Mouse (Mus musculus): Measurements from ENCODE around the gene Atp6v0e. TPM values are rescaled to one million over a fixed set of nuclear protein-coding genes. Genes with fewer than 3 reads are reported as not detected.

The Atp6v0e gene
- polyA plus RNA-seq, 1 experiment: 194 TPM

DNA sequence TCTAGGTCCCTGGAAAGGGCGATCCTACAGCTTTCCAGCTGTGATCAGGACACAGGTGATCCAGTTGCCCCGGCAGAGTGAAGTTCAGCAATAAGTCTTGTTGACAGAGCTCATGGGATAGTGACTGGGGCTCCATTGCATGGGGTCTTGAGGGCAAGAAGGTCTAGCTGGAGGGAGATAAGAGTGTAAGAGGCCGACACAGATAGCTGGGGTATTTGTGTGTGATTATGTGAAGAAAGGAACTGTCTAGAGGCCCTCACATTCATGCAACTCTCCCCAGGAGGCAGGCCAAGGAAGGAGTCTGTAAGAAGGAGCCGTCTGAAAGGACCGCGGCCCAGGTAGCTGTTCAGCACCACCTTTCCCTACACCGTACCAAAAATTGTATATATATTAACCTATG, 44.0 kb downstream of the Atp6v0e start:
- no peak for DNase-seq (ENCODE audit: low read depth, low spot score)
- 60% methylated on average over 7 of the region's 7 CpGs for WGBS

GRCm38 (mm10) chr17:26708499-26708898, 45.5 kb downstream of the Atp6v0e start:
- DNase-seq (ENCODE audit: low read depth, low spot score): no peak

DNA sequence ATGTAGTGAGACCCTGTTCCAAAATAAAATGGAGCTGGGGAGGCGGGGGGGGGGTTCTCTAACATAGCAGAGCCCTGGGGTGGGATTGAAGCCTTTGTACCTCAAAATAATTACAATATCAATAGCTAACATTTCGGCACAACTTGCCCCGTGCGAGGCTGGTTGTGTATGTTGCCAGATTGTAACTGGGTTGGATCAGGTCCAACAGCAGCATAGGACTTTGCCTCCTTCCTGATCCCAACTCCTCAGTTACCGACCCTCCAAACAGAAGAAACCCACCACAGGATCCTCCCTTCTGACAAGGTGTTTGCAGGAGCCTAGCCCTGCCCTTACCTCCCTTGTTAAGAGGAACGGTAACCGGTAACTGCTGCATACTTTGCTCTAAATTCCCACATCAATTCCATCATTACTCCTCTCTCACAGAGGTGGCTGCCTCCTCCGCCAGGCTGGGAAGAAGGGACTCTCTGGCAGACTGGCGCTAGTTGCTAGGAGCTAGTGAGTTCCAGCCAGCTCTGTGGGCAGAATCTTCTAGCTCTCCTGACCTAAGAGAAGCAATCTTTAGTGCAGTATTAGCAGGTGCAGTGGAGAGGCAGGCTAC, 46.1 kb downstream of the Atp6v0e start:
- WGBS: 35% methylated on average over 9 of the region's 9 CpGs
- no peak for DNase-seq (ENCODE audit: low read depth, low spot score)

DNA sequence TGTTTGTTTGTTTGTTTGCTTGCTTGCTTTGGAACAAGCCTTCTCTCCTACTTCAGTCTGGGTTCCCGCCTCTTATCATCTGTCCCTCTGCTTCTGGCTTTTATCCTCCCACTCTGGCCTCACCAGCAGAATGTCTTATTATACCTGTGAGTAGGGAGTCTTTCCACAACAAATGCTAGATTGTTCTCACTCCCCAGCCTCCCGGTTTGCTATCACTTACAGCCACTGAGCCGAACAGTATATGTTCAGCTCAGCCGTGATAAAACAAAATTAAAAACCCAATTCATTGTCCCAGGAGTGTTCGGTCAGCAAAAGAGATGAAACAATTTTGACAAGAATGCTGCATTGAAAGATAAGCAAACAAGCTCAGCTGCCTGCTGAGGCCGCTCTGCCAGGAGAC, 47.0 kb downstream of the Atp6v0e start:
- WGBS: 50% methylated on average over 6 of the region's 6 CpGs
- no peak for DNase-seq (ENCODE audit: low read depth, low spot score)

GRCm38 (mm10) chr17:26715271-26715758, 52.3 kb downstream of the Atp6v0e start, which contains the start of gene Crebrf:
Gene Crebrf, plus strand, starts transcription at chr17:26715650.
- DNase-seq (ENCODE audit: low read depth, low spot score): peak; percentile 90
- under 1% methylated on average over 41 of the region's 41 CpGs for WGBS

- under 1% methylated on average over 66 of the region's 75 CpGs for WGBS
- peak; percentile 82 for DNase-seq (ENCODE audit: low read depth, low spot score)
Measured at GRCm38 (mm10) chr17:26715916-26716717, 53.1 kb downstream of the Atp6v0e start.

GRCm38 (mm10) chr17:26717868-26718267, 54.8 kb downstream of the Atp6v0e start:
- no peak for DNase-seq (ENCODE audit: low read depth, low spot score)
- WGBS: 69% methylated on average over 2 of the region's 2 CpGs

- DNase-seq (ENCODE audit: low read depth, low spot score): no peak
Measured at GRCm38 (mm10) chr17:26719405-26719804, 56.4 kb downstream of the Atp6v0e start.

GRCm38 (mm10) chr17:26721802-26722201, 58.8 kb downstream of the Atp6v0e start:
- DNase-seq (ENCODE audit: low read depth, low spot score): no peak
- 72% methylated on average over 2 of the region's 2 CpGs for WGBS

- WGBS: 11% methylated on average over 1 of the region's 1 CpGs
- no peak for DNase-seq (ENCODE audit: low read depth, low spot score)
Measured at GRCm38 (mm10) chr17:26724790-26725189, 61.8 kb downstream of the Atp6v0e start.

DNA sequence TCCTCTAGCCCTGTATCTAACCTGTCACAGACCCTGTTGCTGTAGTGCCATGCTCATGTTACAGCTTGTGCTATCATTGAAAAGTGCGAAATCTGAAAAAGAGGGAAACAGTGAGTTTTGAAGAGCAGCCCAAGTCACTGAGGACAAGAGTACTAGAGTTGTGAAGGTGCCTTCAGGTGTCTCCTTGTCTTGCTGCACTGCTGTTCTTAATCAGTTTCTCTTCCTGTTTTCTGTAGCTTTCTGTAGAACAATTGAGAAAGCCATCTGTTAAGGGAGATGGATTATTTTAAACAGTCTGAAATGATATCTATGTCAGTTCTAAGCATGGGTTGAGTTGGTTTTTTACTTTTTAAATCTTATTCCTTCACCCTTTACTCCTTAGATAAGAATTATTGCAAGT, 63.6 kb downstream of the Atp6v0e start:
- WGBS: 95% methylated on average over 1 of the region's 1 CpGs
- DNase-seq (ENCODE audit: low read depth, low spot score): no peak

DNA sequence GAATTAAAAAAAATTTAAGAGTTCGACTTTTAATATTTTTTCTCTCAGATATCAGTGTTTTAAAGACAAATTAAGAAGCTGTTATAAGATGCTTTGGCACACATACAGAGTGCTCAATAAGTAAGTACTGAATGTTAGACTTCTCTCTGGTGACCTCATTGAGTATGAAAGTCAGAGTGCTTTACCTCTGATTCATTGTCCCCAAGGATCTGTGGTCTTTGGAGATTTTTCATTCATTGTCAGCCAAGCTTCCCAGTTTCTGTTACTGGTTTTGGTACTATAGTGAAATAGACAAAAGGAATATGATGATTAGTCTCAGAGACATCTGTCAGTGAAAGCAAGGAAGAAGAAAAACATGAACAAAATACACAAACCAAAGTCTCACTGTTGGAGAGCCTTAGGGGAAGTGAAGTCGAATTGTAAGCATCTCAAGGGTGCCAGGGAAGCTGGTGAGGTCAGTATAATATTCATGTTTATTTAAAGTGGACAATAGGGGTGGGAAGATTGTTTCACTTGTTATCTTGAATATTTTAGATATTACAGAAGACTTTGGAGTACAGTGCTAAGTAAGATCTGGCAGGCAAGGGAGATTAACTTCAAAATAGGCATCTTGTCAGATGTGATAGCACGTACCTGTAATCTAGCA, 64.2 kb downstream of the Atp6v0e start:
- DNase-seq (ENCODE audit: low read depth, low spot score): no peak
- 71% methylated on average over 3 of the region's 3 CpGs for WGBS

DNA sequence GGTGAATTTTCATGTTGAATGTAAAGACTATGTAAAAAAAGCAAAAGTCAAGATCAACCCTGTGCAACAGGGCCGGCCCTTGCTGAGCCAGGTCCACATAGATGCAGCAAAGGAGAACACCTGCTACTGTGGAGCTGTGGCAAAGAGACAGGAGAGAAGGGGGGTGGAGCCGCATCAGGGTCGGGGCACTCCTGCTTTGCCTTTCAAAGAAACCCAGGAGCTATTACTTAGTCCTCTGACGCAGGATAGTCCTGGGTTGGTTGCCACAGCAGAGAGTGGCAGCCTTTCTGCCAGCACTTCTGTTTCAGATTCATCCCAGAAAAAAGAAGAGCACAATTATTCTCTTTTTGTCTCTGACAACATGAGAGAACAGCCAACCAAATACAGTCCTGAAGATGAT, 79.5 kb downstream of the Atp6v0e start:
- WGBS: 83% methylated on average over 4 of the region's 4 CpGs
- no peak for DNase-seq (ENCODE audit: low read depth, low spot score)

- DNase-seq (ENCODE audit: low read depth, low spot score): no peak
- WGBS: 62% methylated on average over 1 of the region's 1 CpGs
Measured at GRCm38 (mm10) chr17:26743294-26743693, 80.3 kb downstream of the Atp6v0e start.

Other genes with a start within 250 kb of the Atp6v0e start
- gene Neurl1b, start 248.4 kb upstream of the Atp6v0e start, polyA plus RNA-seq (2012; rRNA removed): 13.7 and 16.0 TPM in 2 replicates
- gene Ergic1, start 101.7 kb upstream of the Atp6v0e start, polyA plus RNA-seq (2012; rRNA removed): 113 TPM in 2 replicates
- 23.4 and 33.5 TPM in 2 replicates for gene Dusp1, start 101.1 kb upstream of the Atp6v0e start, polyA plus RNA-seq (2012; rRNA removed)
- 2.7 and 3.6 TPM in 2 replicates for gene Crebrf, start 52.4 kb downstream of the Atp6v0e start, polyA plus RNA-seq (2012; rRNA removed)
- gene Bnip1, start 117.8 kb downstream of the Atp6v0e start, polyA plus RNA-seq (2012; rRNA removed): 23.6 and 25.8 TPM in 2 replicates
- gene Nkx2-5, start 181.8 kb downstream of the Atp6v0e start, polyA plus RNA-seq (2012; rRNA removed): not detected in 2 replicates